In the genomic region with DNA sequence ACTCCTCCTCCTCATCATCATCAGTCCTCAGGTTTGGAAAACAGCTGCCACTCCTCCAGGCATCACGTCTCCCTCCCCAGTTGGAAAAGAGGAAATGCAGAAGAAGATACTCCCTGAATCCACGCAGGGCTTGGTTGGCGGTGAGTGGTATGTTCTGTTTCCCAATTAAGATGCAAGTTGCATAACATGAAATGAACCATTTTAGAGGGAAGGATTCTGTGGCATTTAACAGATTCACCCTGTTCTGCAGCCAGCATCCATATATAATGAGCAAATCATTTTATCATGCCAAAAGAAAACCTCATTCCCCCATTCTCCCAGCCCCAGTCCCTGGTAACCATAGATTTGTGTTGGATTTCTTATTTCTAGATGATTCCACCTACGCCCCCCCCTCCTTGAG, we compare ENCODE assay signal across 25 mouse cellular contexts. TPM values are rescaled to one million over a fixed set of nuclear protein-coding genes. Genes with fewer than 3 reads are reported as not detected.
DNase-seq lines count a peak whose midpoint lies in the region; ATAC-seq and TF ChIP-seq lines count a peak whose summit lies in the region.
"Had no signal": no experiment of that assay in that cellular context is flagged by ENCODE, and none has a peak within 500 bp of the region (broad histone marks: within the 10 kb centered on the region; RNA-seq: fewer than 3 reads in every experiment).

No protein-coding gene starts in this region.

- no peaks in the 10 kb centered on the region for H3K36me3 ChIP-seq in hindbrain, embryonic 14.5 days (replicated peaks; ENCODE audit: control insufficient read depth, insufficient read depth)
- H3K36me3 ChIP-seq: embryonic facial prominence, embryonic 10.5 days; hindbrain, embryonic 13.5 days; limb, embryonic 13.5 days; liver, embryonic 13.5 days; lung, embryonic 15.5 days; neural tube, embryonic 13.5 days had no signal

- peak; percentile 40 for DNase-seq in layer of hippocampus, adult 9-11 months
- no peak for DNase-seq in layer of hippocampus, postnatal 25 days (ENCODE audit: extremely low spot score in 1 of 2, low spot score in 1 of 2)
- peak; percentile 88 for DNase-seq in brain, adult 2 months (ENCODE audit: low read depth, low spot score)
- peak in 1 of 2 experiments; percentile 45 for DNase-seq in left cerebral cortex, adult 2 months (ENCODE audit: extremely low spot score in 1 of 2, low spot score in 2 of 2)
- DNase-seq in right cerebral cortex, postnatal 10 days (ENCODE audit: low spot score in 2 of 2), result peak; percentile 38 to 52
- DNase-seq in hindbrain, embryonic 14.5 days (ENCODE audit: low spot score), result no peak
- DNase-seq: adrenal gland, postnatal 36 days; cerebellum, adult 2 months; cerebellum, postnatal 36 days; heart, postnatal 14 days; kidney, adult 8-10 months; kidney, postnatal 14 days; liver, embryonic 13.5 days; midbrain, embryonic 14.5 days; thymus, postnatal 25 days had no signal

- 74% methylated on average over 4 of the region's 4 CpGs for WGBS in hindbrain, embryonic 14.5 days

- H3K4me2 ChIP-seq in hindbrain, embryonic 14.5 days (replicated peaks), result no peak overlapping the region
- H3K4me2 ChIP-seq: heart, embryonic 11.5 days; hindbrain, embryonic 13.5 days; limb, embryonic 13.5 days; liver, embryonic 13.5 days; lung, embryonic 15.5 days; neural tube, embryonic 13.5 days had no signal

- no peaks in the 10 kb centered on the region for H3K27me3 ChIP-seq in hindbrain, embryonic 14.5 days (ENCODE audit: control insufficient read depth, insufficient read depth, low read length)
- H3K27me3 ChIP-seq: CH12.LX had no signal

- intact Hi-C loops in left cerebral cortex, adult 2 months (cut with DNase I), result no loop called here

- no peaks in the 10 kb centered on the region for H3K9me3 ChIP-seq in hindbrain, embryonic 14.5 days (ENCODE audit: control insufficient read depth, low read length)
- H3K9me3 ChIP-seq: embryonic facial prominence, embryonic 10.5 days; hindbrain, embryonic 13.5 days; limb, embryonic 13.5 days; liver, embryonic 13.5 days; lung, embryonic 15.5 days; neural tube, embryonic 13.5 days had no signal

- no peaks in the 10 kb centered on the region for H3K4me1 ChIP-seq in hindbrain, embryonic 14.5 days (replicated peaks; ENCODE audit: control insufficient read depth, insufficient read depth, low read length)
- H3K4me1 ChIP-seq: embryonic facial prominence, embryonic 10.5 days; hindbrain, embryonic 13.5 days; limb, embryonic 13.5 days; lung, embryonic 15.5 days had no signal

- TF ChIP-seq CTCF in left cerebral cortex, adult 2 months (IDR thresholded peaks at IDR 0.05), result no peak; the same call in none of the 2 replicates

- no peak for ATAC-seq in activated CD4-positive, CD25-positive, alpha-beta regulatory T cell, adult 4 months
- no peak for ATAC-seq in hindbrain, embryonic 14.5 days (ENCODE audit: low FRiP score)

- H3K4me3 ChIP-seq in left cerebral cortex, adult 2 months, result no peak overlapping the region
- H3K4me3 ChIP-seq in hindbrain, embryonic 14.5 days (replicated peaks; ENCODE audit: low read length), result no peak overlapping the region
- H3K4me3 ChIP-seq: embryonic facial prominence, embryonic 10.5 days; hindbrain, embryonic 13.5 days; layer of hippocampus, adult 2 months; limb, embryonic 13.5 days; liver, embryonic 13.5 days; lung, embryonic 15.5 days; megakaryocyte, embryonic 14.5 days; neural tube, embryonic 13.5 days had no signal

- no peak overlapping the region for H3K9ac ChIP-seq in hindbrain, embryonic 14.5 days
- H3K9ac ChIP-seq: hindbrain, embryonic 13.5 days; limb, embryonic 13.5 days; liver, embryonic 13.5 days; lung, embryonic 15.5 days; neural tube, embryonic 13.5 days had no signal

- peak overlapping the region; percentile 84 for H3K27ac ChIP-seq in left cerebral cortex, adult 2 months
- H3K27ac ChIP-seq in hindbrain, embryonic 14.5 days, result no peak overlapping the region
- H3K27ac ChIP-seq: embryonic facial prominence, embryonic 10.5 days; hindbrain, embryonic 13.5 days; layer of hippocampus, adult 2 months; limb, embryonic 13.5 days; liver, embryonic 13.5 days; lung, embryonic 15.5 days; neural tube, embryonic 13.5 days had no signal

RNA-seq across cellular contexts. Expression of a gene that starts 5.9 kb away (rescaled TPM):
- total RNA-seq in layer of hippocampus, postnatal 25 days (2021), result 1 to 10 TPM; 1.8 to 2.8 TPM
- total RNA-seq in left cerebral cortex, adult 2 months (2021), result 10 to 100 TPM; 17.9 to 20.2 TPM
- under 1 TPM in 1 of 2 experiments, not detected in 1; 0.62 TPM for polyA plus RNA-seq in activated CD4-positive, CD25-positive, alpha-beta regulatory T cell, adult 4 months (2017; shearing (Covaris generic))
- polyA plus RNA-seq in hindbrain, embryonic 14.5 days (2014; fragmentation: Nextera tagmentation; extraction: Ambion mirVana), result 0.72 and 1.9 TPM in 2 replicates

Comparison
In these comparisons a context has a peak if more than half of its experiments do, and no peak if none do; other contexts are left out.
1. DNase-seq: peak in layer of hippocampus, adult 9-11 months (single experiment), brain, adult 2 months (single experiment) and right cerebral cortex, postnatal 10 days (2 of 2); none in layer of hippocampus, postnatal 25 days (0 of 2) and hindbrain, embryonic 14.5 days (single experiment).
2. RNA of a gene that starts 5.9 kb away (total RNA-seq): 17.9 to 20.2 TPM in left cerebral cortex, adult 2 months; 1.8 to 2.8 TPM in layer of hippocampus, postnatal 25 days; every median in the first group is over 4 times any median in the second.